Mouse (Mus musculus): ENCODE data around the gene Olfr1371. TPM values are rescaled to one million over a fixed set of nuclear protein-coding genes. Genes with fewer than 3 reads are reported as not detected.

The Olfr1371 gene
- polyA plus RNA-seq (2012), result not detected in 2 replicates

DNA sequence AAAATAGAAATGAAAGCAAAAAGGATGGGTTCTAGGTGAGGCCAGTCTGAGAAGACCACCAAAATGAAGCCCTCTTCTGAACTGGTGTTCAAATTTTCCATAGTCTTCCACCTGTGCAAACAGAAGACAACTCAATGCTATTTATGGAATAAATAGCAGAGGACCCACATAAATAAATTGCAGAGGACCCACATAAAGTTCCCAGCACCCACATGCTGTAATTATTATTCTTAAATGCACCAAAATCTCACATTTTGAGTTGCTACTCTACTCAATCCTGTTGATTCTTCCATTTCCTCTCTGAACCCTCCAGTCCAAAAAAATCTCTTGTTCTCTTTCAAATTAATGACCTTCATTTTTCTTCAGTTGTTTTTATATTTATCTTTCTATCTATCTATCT lies at the start of gene Olfr1371:
Olfr1371 (minus strand) TSS at position 101 of the 400 bp plus-strand sequence.
- TF ChIP-seq GATA1 (IDR thresholded peaks at IDR 0.05; ENCODE audit: low read length), result no peak

DNA sequence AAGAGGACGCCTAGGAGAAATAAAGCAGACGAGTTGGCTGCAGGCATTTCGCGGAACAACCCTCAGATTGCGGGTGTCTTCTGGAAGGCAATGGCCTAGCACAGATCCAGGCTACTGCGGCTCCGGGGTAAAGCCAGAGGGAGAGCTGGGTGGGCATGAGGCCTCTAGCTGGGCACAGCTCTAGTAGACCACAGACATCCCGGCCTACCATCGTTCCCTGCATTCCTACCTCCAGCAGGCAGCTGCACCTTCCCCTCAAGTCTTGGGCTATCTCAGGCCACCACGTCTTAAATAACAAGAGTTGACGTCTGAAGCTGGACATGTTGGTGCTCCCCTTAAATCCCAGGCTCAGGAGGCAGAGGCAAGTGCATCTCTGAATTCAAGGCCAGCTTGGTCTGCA lies 48.6 kb upstream of the Olfr1371 start:
- TF ChIP-seq GATA1 (IDR thresholded peaks at IDR 0.05; ENCODE audit: low read length), result no peak

DNA sequence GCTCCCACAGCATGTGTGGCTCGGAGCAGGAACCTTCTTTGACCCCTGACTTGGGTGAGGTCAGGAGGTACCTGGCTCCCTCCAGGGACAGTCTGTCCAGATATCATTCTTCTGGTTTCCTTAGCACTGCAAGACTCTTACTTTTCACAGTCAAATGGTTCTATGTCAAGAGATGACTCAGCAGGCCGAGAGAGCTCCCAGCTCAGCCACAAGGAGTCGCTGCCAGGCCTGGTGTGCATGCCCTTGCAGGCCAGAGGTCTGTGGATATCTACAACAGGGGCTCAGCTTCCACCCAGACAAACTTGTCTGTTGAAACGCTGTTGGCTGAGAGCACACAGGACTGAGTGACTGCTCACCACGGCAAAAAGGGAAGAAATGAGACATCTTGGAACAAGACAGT lies 48.1 kb upstream of the Olfr1371 start:
- no peak for TF ChIP-seq GATA1 (IDR thresholded peaks at IDR 0.05; ENCODE audit: low read length)

DNA sequence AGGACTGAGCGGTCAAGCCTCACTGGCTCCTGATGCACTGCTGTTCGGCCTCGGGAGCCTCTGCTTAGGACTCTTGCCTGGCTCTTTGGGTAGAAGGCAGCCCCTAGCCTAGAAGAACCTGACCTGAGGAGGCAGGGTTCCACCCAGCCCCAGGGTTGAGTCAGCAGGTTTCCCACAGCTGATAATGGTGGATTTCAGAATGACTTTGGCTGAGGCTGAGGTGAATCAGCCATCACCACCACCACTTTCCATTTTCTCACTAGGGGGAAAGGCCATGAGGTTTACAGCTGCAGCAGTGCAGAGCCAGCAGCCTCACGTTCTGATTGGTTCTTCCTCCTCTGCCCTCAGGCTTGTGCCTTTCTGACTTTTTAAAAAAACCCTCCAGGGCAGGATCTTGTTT lies 47.1 kb upstream of the Olfr1371 start:
- no peak for TF ChIP-seq GATA1 (IDR thresholded peaks at IDR 0.05; ENCODE audit: low read length)

DNA sequence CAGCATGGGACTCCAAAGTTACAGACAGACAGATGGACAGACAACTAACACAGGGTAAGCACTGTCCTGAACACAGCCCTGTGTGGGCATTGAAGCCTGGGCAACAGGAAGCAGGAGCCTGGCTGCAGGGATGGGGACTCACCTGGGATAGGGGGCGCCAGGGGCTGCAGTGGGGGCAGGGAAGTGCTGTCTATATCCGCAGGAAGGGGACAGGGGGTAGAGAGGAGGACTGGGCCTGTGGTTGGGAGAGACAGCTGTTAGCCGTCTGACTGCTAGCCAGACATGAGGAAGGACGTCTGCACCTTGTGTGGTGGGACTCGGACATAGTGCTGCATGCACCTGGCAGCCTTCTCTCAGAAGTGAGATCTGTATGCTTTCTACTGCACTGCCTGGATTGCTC lies 44.9 kb upstream of the Olfr1371 start:
- no peak for TF ChIP-seq GATA1 (IDR thresholded peaks at IDR 0.05; ENCODE audit: low read length)

DNA sequence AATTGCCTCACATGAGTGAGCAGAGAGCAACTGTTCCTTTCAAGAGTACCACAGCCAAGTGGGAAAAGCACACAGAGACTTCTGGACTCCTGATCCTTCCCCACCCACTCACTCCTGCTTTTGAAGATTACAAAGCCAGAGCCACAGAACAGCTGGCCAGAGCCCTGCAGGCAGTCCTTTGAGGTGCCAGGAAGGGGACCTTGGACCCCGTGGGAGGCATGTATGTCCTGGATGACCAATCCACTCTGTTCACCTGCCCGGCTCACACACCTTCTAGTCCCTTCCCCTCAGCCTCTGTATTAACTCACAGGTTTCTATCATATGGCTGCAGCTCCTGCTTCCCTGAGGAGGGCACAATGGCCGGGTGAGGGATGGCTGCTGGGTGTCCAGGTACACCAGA lies 43.6 kb upstream of the Olfr1371 start:
- no peak for TF ChIP-seq GATA1 (IDR thresholded peaks at IDR 0.05; ENCODE audit: low read length)

DNA sequence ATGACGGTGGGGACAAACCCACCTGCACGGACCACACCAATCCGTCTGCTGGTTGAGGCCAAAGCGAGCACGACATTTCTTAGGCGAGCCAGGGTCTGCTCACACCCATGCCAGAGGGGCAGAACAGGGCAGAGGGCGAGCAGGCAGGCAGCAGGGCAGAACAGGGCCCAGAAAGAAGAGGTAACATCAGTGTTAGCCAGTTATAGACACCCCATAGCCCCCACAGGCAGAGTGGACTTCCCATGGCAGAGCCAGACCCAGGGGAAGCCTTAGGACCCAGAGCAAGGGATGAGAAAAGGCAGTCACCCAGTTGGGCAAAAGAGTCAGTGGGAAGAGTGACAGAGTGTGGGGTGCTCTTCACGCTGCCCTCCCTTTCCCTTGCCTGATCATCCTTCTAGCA lies 41.3 kb upstream of the Olfr1371 start:
- TF ChIP-seq GATA1 (IDR thresholded peaks at IDR 0.05; ENCODE audit: low read length), result no peak

DNA sequence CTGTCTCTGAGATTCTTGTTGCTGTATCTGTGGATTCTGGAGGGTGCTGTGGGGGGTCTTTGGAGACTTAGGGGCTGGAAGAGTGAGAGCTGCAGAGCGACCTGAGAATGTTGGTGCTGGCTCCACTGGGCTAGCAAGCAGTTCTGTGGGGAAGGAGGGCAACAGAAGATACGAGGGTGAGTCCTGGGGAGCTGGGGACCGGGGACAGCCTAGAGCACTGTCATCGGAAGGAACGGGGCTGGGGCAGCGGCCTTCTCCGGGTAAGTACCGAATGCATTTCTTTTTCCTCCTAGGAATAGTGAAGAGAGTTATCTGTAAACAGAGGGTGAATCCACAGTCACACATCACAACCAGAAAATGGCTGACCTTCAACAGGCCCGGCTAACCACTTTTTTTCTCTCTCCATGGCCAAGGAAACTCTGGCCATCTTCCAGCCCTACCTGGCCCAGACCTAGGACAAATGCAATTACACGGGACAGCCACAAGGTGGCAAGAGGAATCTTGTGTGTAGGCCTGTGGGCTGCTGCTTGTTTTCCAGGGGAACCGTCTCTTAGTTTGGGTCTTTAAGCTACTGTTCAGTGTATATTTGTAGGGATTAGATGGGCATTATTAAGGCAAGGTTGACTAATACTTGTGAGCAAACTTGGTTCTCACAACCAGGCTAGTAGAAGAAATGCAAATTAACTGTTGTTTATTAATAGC lies 40.0 kb upstream of the Olfr1371 start:
- no peak for TF ChIP-seq GATA1 (IDR thresholded peaks at IDR 0.05; ENCODE audit: low read length)

DNA sequence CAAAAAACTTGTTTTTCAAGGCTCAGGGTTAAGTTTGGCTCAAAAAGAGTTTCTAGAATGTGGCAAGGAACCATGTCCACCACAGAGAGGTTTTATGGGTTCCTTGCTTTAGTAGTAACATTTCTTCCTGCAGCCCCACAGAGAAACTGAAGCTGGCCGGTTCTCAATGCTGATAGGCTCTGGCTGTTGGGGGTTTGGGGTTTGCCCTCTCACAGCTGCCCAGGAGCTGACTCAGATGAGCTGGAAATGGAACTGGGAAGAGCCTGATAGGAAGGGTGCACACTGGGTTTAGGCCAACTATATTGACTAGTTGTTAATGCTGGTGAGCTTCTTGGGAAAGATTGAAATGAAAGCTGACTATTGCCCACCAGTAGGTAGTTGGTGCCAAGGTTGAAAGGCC lies 38.9 kb upstream of the Olfr1371 start:
- no peak for TF ChIP-seq GATA1 (IDR thresholded peaks at IDR 0.05; ENCODE audit: low read length)

DNA sequence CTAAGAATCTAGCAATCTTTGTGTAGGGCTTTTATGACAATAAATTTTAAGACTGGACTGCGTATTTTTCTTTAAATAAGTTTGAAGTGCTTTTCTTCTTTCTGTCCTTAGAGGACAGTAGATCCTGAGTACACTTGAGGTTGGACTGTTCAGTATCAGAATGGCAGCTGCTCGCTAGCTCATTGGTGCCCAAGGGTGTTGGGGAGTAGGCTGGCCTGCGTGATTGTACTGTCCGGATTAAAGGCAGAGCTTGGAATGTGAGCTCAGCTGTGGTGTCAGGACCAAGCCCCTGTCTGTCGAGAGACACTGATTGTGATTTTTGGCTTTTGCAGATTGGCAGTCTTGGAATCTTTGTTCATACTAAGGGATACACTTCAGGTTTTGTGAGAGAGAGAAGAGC lies 38.0 kb upstream of the Olfr1371 start:
- TF ChIP-seq GATA1 (IDR thresholded peaks at IDR 0.05; ENCODE audit: low read length), result no peak

DNA sequence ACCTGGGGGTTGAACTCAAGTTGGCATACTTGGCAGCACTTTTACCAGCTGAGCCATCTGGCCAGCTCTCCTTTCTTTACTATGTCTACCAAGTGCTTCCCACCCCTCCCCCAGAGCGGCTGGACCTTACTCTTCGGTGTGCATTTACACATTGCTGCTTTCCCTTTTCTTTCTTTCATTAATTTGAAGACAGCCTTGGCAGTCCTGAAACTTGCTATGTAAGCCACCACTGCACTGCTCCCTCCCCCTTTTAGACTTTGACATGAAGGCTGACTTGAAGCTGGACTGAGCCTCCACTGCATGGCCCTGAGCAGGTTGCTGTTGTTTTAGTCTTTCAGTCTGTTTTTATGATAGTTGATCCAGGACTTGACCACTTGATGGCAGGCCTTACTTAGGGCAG lies 35.7 kb upstream of the Olfr1371 start:
- TF ChIP-seq GATA1 (IDR thresholded peaks at IDR 0.05; ENCODE audit: low read length), result no peak

DNA sequence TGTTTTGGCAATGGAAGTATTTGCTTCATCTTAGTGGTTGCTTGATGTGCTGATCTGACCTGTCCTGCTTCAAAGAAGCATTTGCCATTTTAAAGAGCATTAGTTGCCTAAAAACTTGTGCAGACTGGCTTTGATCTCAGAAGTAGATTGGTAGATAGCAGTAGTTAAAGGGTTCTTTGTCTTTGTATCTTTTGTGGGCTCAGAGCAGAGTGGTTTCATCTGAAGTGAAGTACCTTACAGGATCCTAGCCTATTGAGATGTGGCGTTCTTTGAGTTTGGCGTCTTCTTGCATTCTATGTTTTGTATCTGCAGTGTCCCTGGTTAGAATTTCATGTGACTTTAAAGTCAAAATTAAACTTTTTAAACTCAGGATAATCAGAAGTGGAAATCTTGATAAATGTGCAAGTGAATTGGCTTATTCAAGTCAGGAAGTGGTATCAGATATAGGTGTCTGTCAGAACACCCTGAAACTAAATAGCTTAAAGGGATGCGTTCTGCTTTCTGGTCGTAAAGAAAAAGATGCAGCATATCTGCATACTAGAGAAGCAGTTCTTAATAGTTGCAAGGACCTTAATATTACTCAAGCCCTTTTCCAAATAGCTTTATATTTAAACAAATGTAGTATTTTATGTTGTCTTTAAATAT lies 27.2 kb upstream of the Olfr1371 start:
- TF ChIP-seq GATA1 (IDR thresholded peaks at IDR 0.05; ENCODE audit: low read length), result no peak

DNA sequence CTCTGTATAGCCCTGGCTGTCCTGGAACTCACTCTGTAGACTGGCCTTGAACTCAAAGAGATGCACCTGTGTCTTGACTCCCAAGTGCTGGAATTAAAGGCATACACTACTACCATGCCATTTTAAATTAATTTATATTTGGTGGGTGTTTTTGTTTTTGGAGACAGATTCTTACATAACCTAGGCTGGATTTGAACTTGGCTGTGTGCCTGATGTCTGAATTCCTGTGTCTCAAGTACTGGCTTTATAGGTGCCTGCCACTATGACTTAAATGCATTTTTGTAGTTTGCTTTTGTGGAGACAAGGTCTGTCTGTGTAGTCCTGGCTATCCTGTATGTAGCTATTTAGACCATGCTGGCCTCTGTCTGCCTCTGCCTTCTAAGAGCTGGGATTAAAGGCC lies 20.7 kb upstream of the Olfr1371 start:
- TF ChIP-seq GATA1 (IDR thresholded peaks at IDR 0.05; ENCODE audit: low read length), result no peak

DNA sequence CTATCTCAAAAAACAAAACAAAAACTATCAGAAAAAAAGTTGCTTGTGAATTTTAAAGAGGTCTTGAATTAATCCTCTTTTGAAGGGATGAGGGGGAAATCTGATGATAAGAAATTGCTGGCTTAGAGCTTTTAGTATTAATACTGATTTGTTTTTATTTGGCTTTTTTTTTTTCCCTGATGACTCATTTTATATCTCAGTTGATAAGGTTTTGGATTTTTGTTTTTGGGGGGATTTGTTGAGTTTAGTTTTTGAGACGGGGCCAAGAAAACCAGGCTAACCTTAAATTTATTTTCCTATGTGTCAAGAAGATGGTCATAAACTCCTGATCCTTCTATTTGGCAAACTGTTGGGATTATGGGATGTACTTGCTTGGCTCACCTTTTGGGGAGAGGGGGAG lies 20.1 kb upstream of the Olfr1371 start:
- TF ChIP-seq GATA1 (IDR thresholded peaks at IDR 0.05; ENCODE audit: low read length), result no peak

DNA sequence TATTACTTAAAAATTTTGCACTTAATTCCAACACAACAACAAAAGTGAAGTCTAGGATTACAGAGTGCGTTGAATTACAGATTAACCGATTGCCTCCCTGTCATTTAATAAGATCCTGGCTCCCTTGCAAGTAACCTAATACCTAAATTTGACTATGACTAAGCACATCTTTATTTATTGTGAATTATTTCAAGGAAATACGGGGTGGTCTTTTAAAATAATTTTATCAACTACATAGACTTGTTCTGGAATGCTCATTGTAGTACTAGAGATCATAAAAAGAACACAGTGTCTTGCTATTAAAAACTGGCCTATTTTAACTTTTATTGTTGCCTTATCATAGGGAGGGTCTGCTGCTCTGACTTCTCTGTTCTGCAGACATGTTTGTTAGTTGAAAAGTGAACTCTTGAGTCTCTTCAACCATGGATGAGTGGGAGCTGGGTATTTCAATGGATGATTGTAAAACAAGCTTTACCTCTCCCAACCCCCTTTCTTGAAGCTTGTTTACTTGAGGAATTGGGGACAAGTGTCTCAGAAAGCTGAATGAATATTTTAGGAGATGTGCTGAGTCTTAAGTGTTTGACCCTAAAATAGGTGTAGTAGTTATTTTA lies 19.4 kb upstream of the Olfr1371 start:
- TF ChIP-seq GATA1 (IDR thresholded peaks at IDR 0.05; ENCODE audit: low read length), result no peak

DNA sequence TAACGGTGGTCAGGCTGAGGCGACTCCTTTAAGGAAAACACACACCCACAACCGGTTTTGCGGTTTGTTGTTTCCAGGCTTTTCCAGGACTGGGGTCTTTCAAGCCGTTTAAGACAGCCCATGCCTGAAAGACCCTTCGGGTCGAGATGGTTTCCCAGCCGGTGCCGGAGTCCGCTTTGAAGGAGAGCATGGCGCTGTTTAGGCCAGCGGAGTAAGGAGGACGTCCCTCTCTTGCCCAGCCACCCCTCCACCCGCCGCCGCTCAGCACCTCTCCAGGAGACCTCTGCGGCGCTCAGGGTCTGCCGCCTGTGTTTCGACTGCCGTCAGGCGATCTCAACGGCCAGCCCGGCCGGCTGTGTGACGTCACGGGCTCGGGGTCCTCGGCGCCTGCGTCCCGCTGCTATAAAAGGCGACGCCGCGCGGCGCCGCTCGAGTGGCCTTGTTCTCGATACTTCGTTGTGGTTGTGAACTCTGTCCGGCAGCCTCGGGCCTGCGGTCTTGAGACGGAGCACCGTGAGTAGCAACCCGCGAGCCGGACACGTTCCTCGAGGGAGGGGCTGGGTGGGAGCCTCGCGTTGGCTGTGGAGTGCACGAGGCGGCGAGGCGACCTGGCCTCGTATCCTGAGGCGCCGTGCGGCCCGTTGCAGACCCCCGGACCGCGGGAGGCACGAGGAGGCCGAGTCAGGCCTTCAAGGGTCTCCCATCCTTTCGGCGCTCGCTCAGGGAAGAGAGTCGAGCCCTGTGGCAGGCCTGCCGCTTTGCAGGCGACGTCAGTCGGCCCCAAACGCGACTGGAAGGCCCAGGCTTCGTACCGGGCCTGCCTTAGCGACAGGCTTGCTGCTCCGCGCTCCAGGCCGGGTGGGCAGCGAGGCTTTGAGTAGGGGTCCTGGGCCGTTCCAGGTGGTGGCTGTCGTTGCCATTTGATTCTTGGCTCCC lies 18.1 kb upstream of the Olfr1371 start, which contains the start of gene Skp1a:
Skp1a (plus strand) TSS at position 390 of the 936 bp plus-strand sequence.
- TF ChIP-seq GATA1 (IDR thresholded peaks at IDR 0.05; ENCODE audit: low read length), result no peak
